Mouse (Mus musculus) MEL (cell line): ENCODE data around the gene Gpr55. TPM values are rescaled to one million over a fixed set of nuclear protein-coding genes. Genes with fewer than 3 reads are reported as not detected.

ENCODE experiments used
- DNase-seq: peaks from one replicate; pipeline ENCODE4 v3.0.0; 2011; ENCODE audit warnings: low read depth, low spot score
- H3K27ac ChIP-seq: 2 replicates; pipeline ENCODE4 v1.5.1; 2012; ENCODE audit warnings: low read depth, mild to moderate bottlenecking, control low read depth, low read length, moderate library complexity; ENCODE audit not compliant: control insufficient read depth
- H3K27me3 ChIP-seq, 2 experiments: fragments of 150-350 bp in 1 of 2; sonication (generic) in 1 of 2; 2 replicates each; pipeline ENCODE4 v1.6.1; 2012; ENCODE audit warnings: low read length in 2 of 2, mild to moderate bottlenecking in 2 of 2, improper control_type of control experiment in 1 of 2, moderate library complexity in 1 of 2; ENCODE audit not compliant: insufficient read depth in 2 of 2, control insufficient read depth in 1 of 2
- H3K36me3 ChIP-seq, 2 experiments: 2 replicates each; pipeline ENCODE4 v1.6.1; 2012 to 2014; ENCODE audit warnings: low read length in 2 of 2, improper control_type of control experiment in 1 of 2, inconsistent platforms in 1 of 2, mild to moderate bottlenecking in 1 of 2; ENCODE audit not compliant: insufficient read depth in 2 of 2, control insufficient read depth in 1 of 2
- H3K4me1 ChIP-seq, 2 experiments: fragments of 150-350 bp in 1 of 2; sonication (generic) in 1 of 2; 2 replicates each; pipeline ENCODE4 v1.6.1; 2012; ENCODE audit warnings: low read length in 2 of 2, improper control_type of control experiment in 1 of 2, mild to moderate bottlenecking in 1 of 2; ENCODE audit not compliant: insufficient read depth in 2 of 2, control insufficient read depth in 1 of 2
- H3K4me3 ChIP-seq, 2 experiments: fragments of 150-350 bp in 1 of 2; sonication (generic) in 1 of 2; 2 replicates each; pipeline ENCODE4 v1.5.1; 2012; ENCODE audit warnings: low read depth in 2 of 2, low read length in 2 of 2, mild to moderate bottlenecking in 2 of 2, moderate library complexity in 2 of 2, control low read depth in 1 of 2, improper control_type of control experiment in 1 of 2; ENCODE audit not compliant: control insufficient read depth in 1 of 2, insufficient read depth in 1 of 2
- H3K79me2 ChIP-seq: 2 replicates; pipeline ENCODE4 v1.6.1; 2012; ENCODE audit warnings: mild to moderate bottlenecking, low read length, moderate library complexity; ENCODE audit not compliant: control insufficient read depth, poor library complexity, insufficient read depth
- H3K9ac ChIP-seq: 2 replicates; pipeline ENCODE4 v1.6.1; 2012; ENCODE audit warnings: low read depth, mild to moderate bottlenecking, control low read depth, low read length, moderate library complexity; ENCODE audit not compliant: control insufficient read depth, poor library complexity, severe bottlenecking
- H3K9me3 ChIP-seq: fragments of 150-350 bp; sonication (generic); replicated peaks from 2 replicates; pipeline ENCODE4 v1.6.1; 2012; ENCODE audit warnings: mild to moderate bottlenecking, low read length, improper control_type of control experiment, moderate library complexity; ENCODE audit not compliant: insufficient read depth
- BHLHE40 ChIP-seq: IDR thresholded peaks from 2 replicates; pipeline ENCODE4 v1.6.1; 2012; ENCODE audit warnings: low read depth, mild to moderate bottlenecking, inconsistent platforms, low read length, improper control_type of control experiment, borderline replicate concordance
- CHD1 ChIP-seq: IDR thresholded peaks from 2 replicates; pipeline ENCODE4 v1.6.1; 2012; ENCODE audit warnings: low read depth, mild to moderate bottlenecking, inconsistent platforms, low read length, improper control_type of control experiment
- CHD2 ChIP-seq: IDR thresholded peaks from 2 replicates; pipeline ENCODE4 v1.6.1; 2011; ENCODE audit warnings: low read length, improper control_type of control experiment
- CTCF ChIP-seq, 3 experiments: IDR thresholded peaks in 2 of 3; conservative IDR thresholded peaks in 1 of 3; 2 replicates each; pipeline ENCODE4 v1.5.1; 2011 to 2012; ENCODE audit warnings: low read length in 3 of 3, low read depth in 2 of 3, mild to moderate bottlenecking in 2 of 3, improper control_type of control experiment in 1 of 3, inconsistent platforms in 1 of 3, mixed read lengths in 1 of 3, moderate library complexity in 1 of 3; ENCODE audit not compliant: control insufficient read depth in 1 of 3, insufficient read depth in 1 of 3, poor library complexity in 1 of 3, severe bottlenecking in 1 of 3
- ETS1 ChIP-seq: IDR thresholded peaks from 2 replicates; pipeline ENCODE4 v1.6.1; 2012; ENCODE audit warnings: low read depth, mild to moderate bottlenecking, inconsistent platforms, low read length, improper control_type of control experiment, moderate library complexity
- GATA1 ChIP-seq: IDR thresholded peaks from 2 replicates; pipeline ENCODE4 v1.6.1; 2011; ENCODE audit warnings: low read depth, low read length, improper control_type of control experiment
- HCFC1 ChIP-seq: IDR thresholded peaks from 2 replicates; pipeline ENCODE4 v1.6.1; 2012; ENCODE audit warnings: low read depth, mild to moderate bottlenecking, inconsistent platforms, low read length, improper control_type of control experiment, moderate library complexity
- KAT2A ChIP-seq: conservative IDR thresholded peaks from 2 replicates; pipeline ENCODE4 v1.6.1; 2012; ENCODE audit warnings: low read depth, low read length, improper control_type of control experiment, inconsistent platforms
- MAFK ChIP-seq: IDR thresholded peaks from 2 replicates; pipeline ENCODE4 v1.6.1; 2011; ENCODE audit warnings: low read depth, mild to moderate bottlenecking, low read length, improper control_type of control experiment, borderline replicate concordance
- MXI1 ChIP-seq: IDR thresholded peaks from 2 replicates; pipeline ENCODE4 v1.6.1; 2011; ENCODE audit warnings: mild to moderate bottlenecking, low read depth, low read length, improper control_type of control experiment
- NELFE ChIP-seq: IDR thresholded peaks from 2 replicates; pipeline ENCODE4 v1.6.1; 2011; ENCODE audit warnings: low read depth, low read length, improper control_type of control experiment
- RAD21 ChIP-seq: IDR thresholded peaks from 2 replicates; pipeline ENCODE4 v1.6.1; 2011; ENCODE audit warnings: mild to moderate bottlenecking, low read depth, low read length, improper control_type of control experiment
- SMC3 ChIP-seq: IDR thresholded peaks from 2 replicates; pipeline ENCODE4 v1.6.1; 2011; ENCODE audit warnings: low read depth, low read length, improper control_type of control experiment
- TAL1 ChIP-seq: IDR thresholded peaks from 2 replicates; pipeline ENCODE4 v1.6.1; 2012; ENCODE audit warnings: mild to moderate bottlenecking, inconsistent platforms, low read length, moderate library complexity, mixed read lengths
- TCF12 ChIP-seq: IDR thresholded peaks from 2 replicates; pipeline ENCODE4 v1.6.1; 2014; ENCODE audit warnings: low read depth, mild to moderate bottlenecking, inconsistent platforms, low read length, improper control_type of control experiment, moderate library complexity
- USF1 ChIP-seq: IDR thresholded peaks from 2 replicates; pipeline ENCODE4 v1.6.1; 2014; ENCODE audit warnings: low read depth, mild to moderate bottlenecking, inconsistent platforms, low read length, improper control_type of control experiment, moderate library complexity
- ZC3H11A ChIP-seq: IDR thresholded peaks from 2 replicates; pipeline ENCODE4 v1.6.1; 2012; ENCODE audit warnings: low read depth, mild to moderate bottlenecking, inconsistent platforms, low read length, improper control_type of control experiment
- polyA plus RNA-seq, 2 experiments: library from polyadenylated mRNA; stranded (reverse) in 1 of 2; unstranded in 1 of 2; fragments of >175 nt in 1 of 2; fragments of >200 nt in 1 of 2; gene quantifications; 2 replicates each; pipeline versions ENCODE4 v1.2.1 to v1.2.4; 2012; ENCODE audit warnings: low replicate concordance in 2 of 2, low read depth in 1 of 2; ENCODE audit not compliant: insufficient read length in 2 of 2, insufficient read depth in 1 of 2, missing spikeins in 1 of 2
- total RNA-seq: library from RNA; depleted of rRNA; stranded (reverse); fragments of 300-350 nt; gene quantifications from 2 replicates; pipeline ENCODE4 v1.2.3, GENCODE M21; 2012

The Gpr55 gene
- total and polyA plus RNA-seq, 3 experiments = 0.01 to 0.04 TPM; not detected in 1

DNA sequence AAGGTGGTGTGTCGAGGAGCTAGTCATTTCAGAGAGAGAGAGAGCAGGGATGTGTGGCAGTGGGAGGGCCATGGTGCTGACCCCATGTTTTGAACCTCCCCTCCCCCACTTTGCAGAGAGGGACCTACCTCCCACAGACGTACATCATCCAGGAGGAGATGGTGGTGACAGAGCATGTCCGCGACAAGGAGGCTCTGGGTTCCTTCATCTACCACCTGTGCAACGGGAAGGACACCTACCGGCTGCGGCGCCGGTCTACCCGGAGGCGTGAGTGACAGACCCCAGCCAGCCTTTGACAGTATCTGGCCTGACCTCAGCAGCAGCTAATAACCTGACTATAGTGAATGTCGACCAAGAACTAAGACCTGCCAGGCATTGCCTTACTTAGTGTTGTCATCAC is 53.9 kb downstream of the Gpr55 start:
- no peak for TF ChIP-seq SMC3
- TF ChIP-seq, all 39 proteins: peak for 0
- H3K79me2 ChIP-seq = no peaks in the 10 kb centered on the region

GRCm38 (mm10) chr1:85902108-85902561 is 58.7 kb downstream of the Gpr55 start:
- H3K9ac ChIP-seq = no peak overlapping the region
- no peak overlapping the region for H3K4me3 ChIP-seq
- no peaks in the 10 kb centered on the region for H3K9me3 ChIP-seq
- H3K27me3 ChIP-seq = no peaks in the 10 kb centered on the region
- peaks cover 0 to 15% of the 10 kb centered on the region in 2 experiments; a peak in 3 of 4 replicates for H3K36me3 ChIP-seq
- no peaks in the 10 kb centered on the region; the same call in 1 of the 2 replicates for H3K79me2 ChIP-seq
- H3K27ac ChIP-seq = no peak overlapping the region
- TF ChIP-seq CHD2 (no peak), TCF12 (no peak), ZC3H11A (no peak), CTCF (IDR thresholded peaks at IDR 0.05 in 2 of 3, conservative IDR thresholded peaks at IDR 0.05 in 1 of 3; ENCODE audit: control insufficient read depth in 1 of 3, insufficient read depth in 1 of 3, low read depth in 2 of 3, low read length in 3 of 3, poor library complexity in 1 of 3, severe bottlenecking in 1 of 3) (no peak), BHLHE40 (no peak), RAD21 (no peak), ETS1 (no peak), TAL1 (no peak), USF1 (no peak), MAFK (no peak), MXI1 (no peak)
- peaks cover 2 to 24% of the 10 kb centered on the region in 2 experiments; a peak in 3 of 4 replicates for H3K4me1 ChIP-seq
- no peak for DNase-seq

More for the DNA sequence above, 53.9 kb downstream of the Gpr55 start:
- H3K36me3 ChIP-seq = no peaks in the 10 kb centered on the region; a peak in 2 of 4 replicates
- no peaks in the 10 kb centered on the region for H3K27me3 ChIP-seq
- no peak overlapping the region for H3K27ac ChIP-seq
- H3K4me1 ChIP-seq = peaks cover 0 to under 1% of the 10 kb centered on the region in 2 experiments; a peak in 1 of 4 replicates
- DNase-seq = no peak
- H3K9ac ChIP-seq = no peak overlapping the region
- H3K9me3 ChIP-seq = no peaks in the 10 kb centered on the region
- no peak overlapping the region for H3K4me3 ChIP-seq

- no peaks in the 10 kb centered on the region for H3K27me3 ChIP-seq
- H3K79me2 ChIP-seq = no peaks in the 10 kb centered on the region; the same call in 1 of the 2 replicates
- no peak overlapping the region for H3K27ac ChIP-seq
- peaks cover 0 to 18% of the 10 kb centered on the region in 2 experiments; a peak in 3 of 4 replicates for H3K36me3 ChIP-seq
- peak; percentile 14 for DNase-seq
- no peaks in the 10 kb centered on the region for H3K9me3 ChIP-seq
- H3K4me3 ChIP-seq = no peak overlapping the region
- TF ChIP-seq TAL1 = no peak
- TF ChIP-seq ETS1 = no peak
- no peak for TF ChIP-seq ZC3H11A
- TF ChIP-seq KAT2A = no peak
- TF ChIP-seq HCFC1 = no peak
- no peak for TF ChIP-seq NELFE
- 0 out of 2 replicates have a peak, but pooled peaks have one; percentile 4 for TF ChIP-seq GATA1
- TF ChIP-seq CHD1 = no peak
- no peak overlapping the region for H3K9ac ChIP-seq
- peaks cover 2 to 30% of the 10 kb centered on the region in 2 experiments; a peak in 3 of 4 replicates for H3K4me1 ChIP-seq
These were observed 59.2 kb downstream of the Gpr55 start for GRCm38 (mm10) chr1:85901516-85902107.
